Mouse (Mus musculus) megakaryocyte-erythroid progenitor cell, adult 5-6 weeks (primary cell): ENCODE measurements around the gene Nme3. TPM values are rescaled to one million over a fixed set of nuclear protein-coding genes. Genes with fewer than 3 reads are reported as not detected.
"Not testable (repeated sequence)": the region's sequence is repeated elsewhere in the genome, so short reads cannot be mapped to it uniquely, and the experiment has no call there.

ENCODE experiments used
- ATAC-seq: replicated peaks from 2 replicates; pipeline ENCODE4 v1.8.0; 2016; ENCODE audit warnings: mild to moderate bottlenecking, inconsistent platforms; ENCODE audit not compliant: severe bottlenecking, poor library complexity, low FRiP score, low TSS enrichment
- total RNA-seq, 2 experiments: library from RNA; stranded (forward) in 1 of 2; stranded (reverse) in 1 of 2; fragments of 200-1000, 215-1000 nt in 1 of 2; fragments of >200 nt in 1 of 2; fragmentation: Nextera tagmentation in 1 of 2; gene quantifications; 2 replicates each; pipeline ENCODE4 v1.2.3; 2014 to 2017

Gene Nme3
- total RNA-seq, 2 experiments from 2014 or later = 46.3 to 85.5 TPM

- ATAC-seq = peak; percentile 87
Observed at GRCm38 (mm10) chr17:24942453-24942852, 46.2 kb downstream of the Nme3 start.

GRCm38 (mm10) chr17:24943036-24943435 lies 46.7 kb downstream of the Nme3 start:
- ATAC-seq = no peak

GRCm38 (mm10) chr17:24943589-24943988 lies 47.3 kb downstream of the Nme3 start:
- ATAC-seq = not testable (repeated sequence)

Other genes with a start within 250 kb of the Nme3 start
- gene Slc9a3r2, start 246.2 kb upstream of the Nme3 start, total RNA-seq (2014; fragmentation: Nextera tagmentation) = 1.0 TPM in 1 of 2 replicates, not detected in the other
- 0.38 and 1.6 TPM in 2 replicates for gene Slc9a3r2, start 246.2 kb upstream of the Nme3 start, total RNA-seq (2017)
- gene Npw, start 238.0 kb upstream of the Nme3 start, total RNA-seq (2014; fragmentation: Nextera tagmentation) = 2.0 TPM in 1 of 2 replicates, not detected in the other
- not detected in 2 replicates for gene Npw, start 238.0 kb upstream of the Nme3 start, total RNA-seq (2017)
- 44.9 and 65.2 TPM in 2 replicates for gene Zfp598, start 226.8 kb upstream of the Nme3 start, total RNA-seq (2014; fragmentation: Nextera tagmentation)
- gene Zfp598, start 226.8 kb upstream of the Nme3 start, total RNA-seq (2017) = 24.7 and 32.1 TPM in 2 replicates
- gene Syngr3, start 206.5 kb upstream of the Nme3 start, total RNA-seq (2014; fragmentation: Nextera tagmentation) = not detected in 2 replicates
- gene Syngr3, start 206.5 kb upstream of the Nme3 start, total RNA-seq (2017) = not detected in 2 replicates
- gene Gfer, start 200.3 kb upstream of the Nme3 start, total RNA-seq (2014; fragmentation: Nextera tagmentation) = 39.2 and 44.6 TPM in 2 replicates
- 67.2 and 87.0 TPM in 2 replicates for gene Gfer, start 200.3 kb upstream of the Nme3 start, total RNA-seq (2017)
- gene Noxo1, start 200.3 kb upstream of the Nme3 start, total RNA-seq (2014; fragmentation: Nextera tagmentation) = 3.5 TPM in 1 of 2 replicates, not detected in the other
- gene Noxo1, start 200.3 kb upstream of the Nme3 start, total RNA-seq (2017) = 0.53 and 2.0 TPM in 2 replicates
- 58.4 and 91.1 TPM in 2 replicates for gene Tbl3, start 188.8 kb upstream of the Nme3 start, total RNA-seq (2014; fragmentation: Nextera tagmentation)
- gene Tbl3, start 188.8 kb upstream of the Nme3 start, total RNA-seq (2017) = 48.9 and 54.8 TPM in 2 replicates
- gene Rnf151, start 178.4 kb upstream of the Nme3 start, total RNA-seq (2014; fragmentation: Nextera tagmentation) = 0.72 TPM in 1 of 2 replicates, not detected in the other
- 0.27 TPM in 1 of 2 replicates, not detected in the other for gene Rnf151, start 178.4 kb upstream of the Nme3 start, total RNA-seq (2017)
- gene Rps2, start 178.4 kb upstream of the Nme3 start, total RNA-seq (2014; fragmentation: Nextera tagmentation) = 6,242 and 6,563 TPM in 2 replicates
- gene Rps2, start 178.4 kb upstream of the Nme3 start, total RNA-seq (2017) = 1,324 and 2,144 TPM in 2 replicates
- 367 and 415 TPM in 2 replicates for gene Ndufb10, start 172.0 kb upstream of the Nme3 start, total RNA-seq (2014; fragmentation: Nextera tagmentation)
- 283 and 299 TPM in 2 replicates for gene Ndufb10, start 172.0 kb upstream of the Nme3 start, total RNA-seq (2017)
- gene Rpl3l, start 168.7 kb upstream of the Nme3 start, total RNA-seq (2014; fragmentation: Nextera tagmentation) = 0.76 TPM in 1 of 2 replicates, not detected in the other
- gene Rpl3l, start 168.7 kb upstream of the Nme3 start, total RNA-seq (2017) = 2.0 TPM in 1 of 2 replicates, not detected in the other
- 42.8 and 43.9 TPM in 2 replicates for gene Msrb1, start 159.9 kb upstream of the Nme3 start, total RNA-seq (2014; fragmentation: Nextera tagmentation)
- gene Msrb1, start 159.9 kb upstream of the Nme3 start, total RNA-seq (2017) = 34.6 and 54.0 TPM in 2 replicates
- not detected in 2 replicates for gene Hs3st6, start 143.5 kb upstream of the Nme3 start, total RNA-seq (2014; fragmentation: Nextera tagmentation)
- gene Hs3st6, start 143.5 kb upstream of the Nme3 start, total RNA-seq (2017) = not detected in 2 replicates
- 1.4 and 1.5 TPM in 2 replicates for gene Meiob, start 92.2 kb upstream of the Nme3 start, total RNA-seq (2014; fragmentation: Nextera tagmentation)
- 0.95 and 1.4 TPM in 2 replicates for gene Meiob, start 92.2 kb upstream of the Nme3 start, total RNA-seq (2017)
- 43.2 and 68.2 TPM in 2 replicates for gene Hagh, start 56.4 kb upstream of the Nme3 start, total RNA-seq (2014; fragmentation: Nextera tagmentation)
- gene Hagh, start 56.4 kb upstream of the Nme3 start, total RNA-seq (2017) = 29.1 and 32.3 TPM in 2 replicates
- gene Fahd1, start 46.1 kb upstream of the Nme3 start, total RNA-seq (2014; fragmentation: Nextera tagmentation) = 20.1 and 35.1 TPM in 2 replicates
- gene Fahd1, start 46.1 kb upstream of the Nme3 start, total RNA-seq (2017) = 15.7 and 34.7 TPM in 2 replicates
- gene Igfals, start 30.5 kb upstream of the Nme3 start, total RNA-seq (2014; fragmentation: Nextera tagmentation) = not detected in 2 replicates
- gene Igfals, start 30.5 kb upstream of the Nme3 start, total RNA-seq (2017) = not detected in 2 replicates
- gene Nubp2, start 10.2 kb upstream of the Nme3 start, total RNA-seq (2014; fragmentation: Nextera tagmentation) = 107 and 121 TPM in 2 replicates
- 35.5 and 97.0 TPM in 2 replicates for gene Nubp2, start 10.2 kb upstream of the Nme3 start, total RNA-seq (2017)
- 24.6 and 29.3 TPM in 2 replicates for gene Spsb3, start 9.9 kb upstream of the Nme3 start, total RNA-seq (2014; fragmentation: Nextera tagmentation)
- gene Spsb3, start 9.9 kb upstream of the Nme3 start, total RNA-seq (2017) = 11.8 and 12.2 TPM in 2 replicates
- gene Eme2, start 1.4 kb upstream of the Nme3 start, total RNA-seq (2014; fragmentation: Nextera tagmentation) = 9.1 and 11.8 TPM in 2 replicates
- 13.7 and 15.2 TPM in 2 replicates for gene Eme2, start 1.4 kb upstream of the Nme3 start, total RNA-seq (2017)
- 63.9 and 78.3 TPM in 2 replicates for gene Mrps34, start 1.4 kb upstream of the Nme3 start, total RNA-seq (2014; fragmentation: Nextera tagmentation)
- 31.3 and 37.6 TPM in 2 replicates for gene Mrps34, start 1.4 kb upstream of the Nme3 start, total RNA-seq (2017)
- 104 and 107 TPM in 2 replicates for gene Mapk8ip3, start 40.5 kb downstream of the Nme3 start, total RNA-seq (2014; fragmentation: Nextera tagmentation)
- 27.0 and 35.3 TPM in 2 replicates for gene Mapk8ip3, start 40.5 kb downstream of the Nme3 start, total RNA-seq (2017)
- gene Jpt2, start 64.2 kb downstream of the Nme3 start, total RNA-seq (2014; fragmentation: Nextera tagmentation) = 74.2 and 79.1 TPM in 2 replicates
- gene Jpt2, start 64.2 kb downstream of the Nme3 start, total RNA-seq (2017) = 77.8 and 78.2 TPM in 2 replicates
- 31.2 and 38.1 TPM in 2 replicates for gene Cramp1l, start 119.3 kb downstream of the Nme3 start, total RNA-seq (2014; fragmentation: Nextera tagmentation)
- 10.1 and 10.9 TPM in 2 replicates for gene Cramp1l, start 119.3 kb downstream of the Nme3 start, total RNA-seq (2017)
- gene Ift140, start 119.6 kb downstream of the Nme3 start, total RNA-seq (2014; fragmentation: Nextera tagmentation) = 32.0 and 32.1 TPM in 2 replicates
- gene Ift140, start 119.6 kb downstream of the Nme3 start, total RNA-seq (2017) = 27.6 and 33.9 TPM in 2 replicates
- gene Tmem204, start 187.1 kb downstream of the Nme3 start, total RNA-seq (2014; fragmentation: Nextera tagmentation) = not detected in 2 replicates
- gene Tmem204, start 187.1 kb downstream of the Nme3 start, total RNA-seq (2017) = not detected in 2 replicates
- gene Telo2, start 219.5 kb downstream of the Nme3 start, total RNA-seq (2014; fragmentation: Nextera tagmentation) = 53.3 and 77.5 TPM in 2 replicates
- gene Telo2, start 219.5 kb downstream of the Nme3 start, total RNA-seq (2017) = 38.5 and 38.9 TPM in 2 replicates
- gene Ptx4, start 224.3 kb downstream of the Nme3 start, total RNA-seq (2014; fragmentation: Nextera tagmentation) = not detected in 2 replicates
- gene Ptx4, start 224.3 kb downstream of the Nme3 start, total RNA-seq (2017) = 2.4 TPM in 1 of 2 replicates, not detected in the other
- gene Clcn7, start 236.9 kb downstream of the Nme3 start, total RNA-seq (2014; fragmentation: Nextera tagmentation) = 17.6 and 18.7 TPM in 2 replicates
- gene Clcn7, start 236.9 kb downstream of the Nme3 start, total RNA-seq (2017) = 5.9 and 10.9 TPM in 2 replicates